Mouse (Mus musculus) cerebellum, adult 8-10 months (tissue): Measurements from ENCODE around the gene Gclc.
A peak's percentile ranks its signal among the peaks of the same experiment; 100 is the strongest.

Experiments
- DNase-seq: peaks from one replicate; pipeline ENCODE4 v3.0.0; 2022

The Gclc gene

GRCm38 (mm10) chr9:77753853-77754727, at the start of gene Gclc:
Gene Gclc (plus strand): TSS chr9:77754535.
- DNase-seq, result peak; percentile 90

GRCm38 (mm10) chr9:77706515-77706914, 47.8 kb upstream of the Gclc start:
- no peak for DNase-seq

GRCm38 (mm10) chr9:77707433-77708139, 46.7 kb upstream of the Gclc start:
- DNase-seq, result no peak

- DNase-seq, result no peak
These were observed 45.4 kb upstream of the Gclc start for GRCm38 (mm10) chr9:77708950-77709349.

GRCm38 (mm10) chr9:77711021-77711569, 43.2 kb upstream of the Gclc start:
- DNase-seq, result no peak

GRCm38 (mm10) chr9:77712816-77713215, 41.5 kb upstream of the Gclc start:
- DNase-seq, result no peak

GRCm38 (mm10) chr9:77713301-77713700, 41.0 kb upstream of the Gclc start:
- DNase-seq, result no peak

GRCm38 (mm10) chr9:77715262-77715661, 39.1 kb upstream of the Gclc start:
- no peak for DNase-seq

GRCm38 (mm10) chr9:77716009-77716408, 38.3 kb upstream of the Gclc start:
- DNase-seq, result no peak

- no peak for DNase-seq
These were observed 36.4 kb upstream of the Gclc start for GRCm38 (mm10) chr9:77717831-77718435.

- no peak for DNase-seq
These were observed 35.4 kb upstream of the Gclc start for GRCm38 (mm10) chr9:77718816-77719411.

GRCm38 (mm10) chr9:77719675-77720074, 34.7 kb upstream of the Gclc start:
- DNase-seq, result no peak

- no peak for DNase-seq
These were observed 32.0 kb upstream of the Gclc start for GRCm38 (mm10) chr9:77722381-77722780.

- no peak for DNase-seq
These were observed 30.1 kb upstream of the Gclc start for GRCm38 (mm10) chr9:77724216-77724615.

- no peak for DNase-seq
These were observed 28.9 kb upstream of the Gclc start for GRCm38 (mm10) chr9:77725448-77725847.

- DNase-seq, result no peak
These were observed 28.2 kb upstream of the Gclc start for GRCm38 (mm10) chr9:77726018-77726684.

- DNase-seq, result no peak
These were observed 27.3 kb upstream of the Gclc start for GRCm38 (mm10) chr9:77727012-77727411.

- no peak for DNase-seq
These were observed 22.3 kb upstream of the Gclc start for GRCm38 (mm10) chr9:77732067-77732466.

- DNase-seq, result no peak
These were observed 16.9 kb upstream of the Gclc start for GRCm38 (mm10) chr9:77737298-77738041.

GRCm38 (mm10) chr9:77741452-77741851, 12.9 kb upstream of the Gclc start:
- no peak for DNase-seq

- DNase-seq, result no peak
These were observed 9.5 kb upstream of the Gclc start for GRCm38 (mm10) chr9:77744798-77745197.

- no peak for DNase-seq
These were observed 8.0 kb upstream of the Gclc start for GRCm38 (mm10) chr9:77746315-77746714.
